Mouse (Mus musculus) neural tube, embryonic 12.5 days (tissue): ENCODE data around the gene Rfx4. TPM values are rescaled to one million over a fixed set of nuclear protein-coding genes. Genes with fewer than 3 reads are reported as not detected.

Source experiments
- ATAC-seq: fragments of 200-750 bp; cut with Nextera tagmentation; 2 replicates; pipeline ENCODE4 v1.8.0; 2017; ENCODE audit warnings: low read depth, mild to moderate bottlenecking, moderate TSS enrichment, moderate library complexity; ENCODE audit not compliant: low FRiP score
- H3K27ac ChIP-seq: fragments of 300-500 bp; sonication (generic); 2 replicates; pipeline ENCODE4 v1.5.1; 2016
- H3K27me3 ChIP-seq: fragments of 300-500 bp; sonication (generic); replicated peaks from 2 replicates; pipeline ENCODE4 v1.6.1; 2016; ENCODE audit warnings: mild to moderate bottlenecking
- H3K36me3 ChIP-seq: fragments of 300-500 bp; sonication (generic); 2 replicates; pipeline ENCODE4 v1.6.1; 2016; ENCODE audit warnings: mild to moderate bottlenecking
- H3K4me1 ChIP-seq: fragments of 300-500 bp; sonication (generic); 2 replicates; pipeline ENCODE4 v1.6.1; 2016
- H3K4me2 ChIP-seq: fragments of 300-500 bp; sonication (generic); replicated peaks from 2 replicates; pipeline ENCODE4 v1.6.1; 2016; ENCODE audit warnings: mild to moderate bottlenecking
- H3K4me3 ChIP-seq: fragments of 300-500 bp; sonication (generic); 2 replicates; pipeline ENCODE4 v1.5.1; 2016
- H3K9ac ChIP-seq: fragments of 300-500 bp; sonication (generic); 2 replicates; pipeline ENCODE4 v1.6.1; 2016; ENCODE audit warnings: mild to moderate bottlenecking
- H3K9me3 ChIP-seq: fragments of 300-500 bp; sonication (generic); 2 replicates; pipeline ENCODE4 v1.6.1; 2016; ENCODE audit warnings: mild to moderate bottlenecking
- WGBS: fragments of 180-500 bp; shearing (Covaris S2); methylation state at CpG from one replicate; pipeline ENCODE4 v1.1.7; 2016; 5-methylcytosine and 5-hydroxymethylcytosine counted together
- polyA plus RNA-seq: library from polyadenylated mRNA; unstranded; fragments of >200 nt; fragmentation: Nextera tagmentation; extraction: Ambion mirVana; gene quantifications from 2 replicates; pipeline ENCODE4 v1.2.1, GENCODE M21; 2016

Gene Rfx4
- polyA plus RNA-seq, 1 experiment from 2014 or later, result 46.0 TPM

GRCm38 (mm10) chr10:84909021-84909801 lies 153.3 kb downstream of the Rfx4 start:
- 0 out of 2 replicates have a peak, but pooled peaks have one; percentile 17 for ATAC-seq
- no peak overlapping the region; the same call in 1 of the 2 replicates for H3K4me2 ChIP-seq
- 66% methylated on average over 17 of the region's 17 CpGs for WGBS
- no peak overlapping the region for H3K27ac ChIP-seq
- H3K27me3 ChIP-seq, result no peaks in the 10 kb centered on the region
- H3K4me3 ChIP-seq, result no peak overlapping the region
- peaks cover 15% of the 10 kb centered on the region; the same call in 1 of the 2 replicates for H3K36me3 ChIP-seq
- H3K4me1 ChIP-seq, result peaks cover 19% of the 10 kb centered on the region
- H3K9ac ChIP-seq, result no peak overlapping the region
- no peaks in the 10 kb centered on the region for H3K9me3 ChIP-seq

- Histone ChIP-seq H3K9ac (no peak overlapping the region), H3K4me1 (peaks cover 19% of the 10 kb centered on the region), H3K4me3 (no peak overlapping the region), H3K36me3 (peaks cover 11% of the 10 kb centered on the region; the same call in 1 of the 2 replicates), H3K9me3 (no peaks in the 10 kb centered on the region), H3K27ac (no peak overlapping the region), H3K27me3 (no peaks in the 10 kb centered on the region), H3K4me2 (no peak overlapping the region)
- ATAC-seq, result no peak
- 14% methylated on average over 7 of the region's 7 CpGs for WGBS
Measured at GRCm38 (mm10) chr10:84910194-84910593, 154.3 kb downstream of the Rfx4 start.

- H3K36me3 ChIP-seq, result peaks cover 9% of the 10 kb centered on the region; the same call in 1 of the 2 replicates
- ATAC-seq, result no peak
- H3K4me2 ChIP-seq, result no peak overlapping the region
- H3K9ac ChIP-seq, result no peak overlapping the region
- no peaks in the 10 kb centered on the region for H3K9me3 ChIP-seq
- WGBS, result 7% methylated on average over 1 of the region's 1 CpGs
- peaks cover 19% of the 10 kb centered on the region for H3K4me1 ChIP-seq
- H3K27me3 ChIP-seq, result no peaks in the 10 kb centered on the region
- no peak overlapping the region for H3K4me3 ChIP-seq
- H3K27ac ChIP-seq, result no peak overlapping the region
Measured at GRCm38 (mm10) chr10:84910758-84911384, 155.0 kb downstream of the Rfx4 start.

- no peak overlapping the region for H3K9ac ChIP-seq
- H3K4me1 ChIP-seq, result peaks cover 22% of the 10 kb centered on the region
- no peaks in the 10 kb centered on the region for H3K9me3 ChIP-seq
- ATAC-seq, result no peak
- H3K36me3 ChIP-seq, result 0 out of 2 replicates have a peak, but pooled peaks cover 2% of the 10 kb centered on the region
- H3K4me2 ChIP-seq, result no peak overlapping the region
- H3K27ac ChIP-seq, result no peak overlapping the region
- H3K27me3 ChIP-seq, result no peaks in the 10 kb centered on the region
- H3K4me3 ChIP-seq, result no peak overlapping the region
- 71% methylated on average over 1 of the region's 1 CpGs for WGBS
Measured at GRCm38 (mm10) chr10:84913148-84913547, 157.3 kb downstream of the Rfx4 start.

GRCm38 (mm10) chr10:84915476-84915875 lies 159.6 kb downstream of the Rfx4 start:
- H3K4me3 ChIP-seq, result no peak overlapping the region
- no peak for ATAC-seq
- H3K27ac ChIP-seq, result no peak overlapping the region
- H3K36me3 ChIP-seq, result no peaks in the 10 kb centered on the region
- no peak overlapping the region for H3K4me2 ChIP-seq
- 87% methylated on average over 6 of the region's 6 CpGs for WGBS
- no peak overlapping the region for H3K9ac ChIP-seq
- H3K9me3 ChIP-seq, result no peaks in the 10 kb centered on the region
- H3K27me3 ChIP-seq, result no peaks in the 10 kb centered on the region
- H3K4me1 ChIP-seq, result peaks cover 27% of the 10 kb centered on the region

- under 1% methylated on average over 51 of the region's 51 CpGs for WGBS
- Histone ChIP-seq H3K36me3 (no peaks in the 10 kb centered on the region), H3K4me3 (peak within 1 kb of the TSS; percentile 79), H3K27me3 (no peaks in the 10 kb centered on the region), H3K4me2 (peak within 1 kb of the TSS; percentile 76), H3K27ac (peak within 1 kb of the TSS; percentile 84), H3K9ac (peak within 1 kb of the TSS; percentile 83), H3K4me1 (peaks cover 23% of the 10 kb centered on the region), H3K9me3 (no peaks in the 10 kb centered on the region)
- peak; percentile 97 for ATAC-seq
Measured at GRCm38 (mm10) chr10:84916810-84917730, 161.2 kb downstream of the Rfx4 start, which contains the start of gene Ric8b. Gene Ric8b (plus strand): TSS chr10:84917616.

GRCm38 (mm10) chr10:84917731-84918095 lies 161.9 kb downstream of the Rfx4 start:
- H3K9ac ChIP-seq, result peak overlapping the region; percentile 83
- H3K36me3 ChIP-seq, result no peaks in the 10 kb centered on the region
- H3K4me1 ChIP-seq, result peaks cover 23% of the 10 kb centered on the region
- no peaks in the 10 kb centered on the region for H3K9me3 ChIP-seq
- peak overlapping the region; percentile 84; the same call in 1 of the 2 replicates for H3K27ac ChIP-seq
- under 1% methylated on average over 27 of the region's 27 CpGs for WGBS
- peak overlapping the region; percentile 79 for H3K4me3 ChIP-seq
- ATAC-seq, result peak; percentile 33
- peak overlapping the region; percentile 76 for H3K4me2 ChIP-seq
- no peaks in the 10 kb centered on the region for H3K27me3 ChIP-seq

- H3K9ac ChIP-seq, result no peak overlapping the region
- H3K27me3 ChIP-seq, result no peaks in the 10 kb centered on the region
- no peak overlapping the region for H3K4me2 ChIP-seq
- 63% methylated on average over 7 of the region's 7 CpGs for WGBS
- no peak for ATAC-seq
- H3K27ac ChIP-seq, result no peak overlapping the region
- H3K4me3 ChIP-seq, result no peak overlapping the region
- H3K4me1 ChIP-seq, result peaks cover 4% of the 10 kb centered on the region; the same call in 1 of the 2 replicates
- no peaks in the 10 kb centered on the region for H3K9me3 ChIP-seq
- H3K36me3 ChIP-seq, result peaks cover 22% of the 10 kb centered on the region
Measured at GRCm38 (mm10) chr10:84926336-84926735, 170.5 kb downstream of the Rfx4 start.

- Histone ChIP-seq H3K4me1 (peaks cover 4% of the 10 kb centered on the region; the same call in 1 of the 2 replicates), H3K36me3 (peaks cover 22% of the 10 kb centered on the region), H3K4me2 (no peak overlapping the region), H3K9me3 (no peaks in the 10 kb centered on the region), H3K4me3 (no peak overlapping the region), H3K27ac (no peak overlapping the region), H3K9ac (no peak overlapping the region), H3K27me3 (no peaks in the 10 kb centered on the region)
- ATAC-seq, result no peak
- 98% methylated on average over 4 of the region's 4 CpGs for WGBS
Measured at GRCm38 (mm10) chr10:84926885-84927284, 171.0 kb downstream of the Rfx4 start.

- Histone ChIP-seq H3K36me3 (peaks cover 22% of the 10 kb centered on the region), H3K4me1 (peaks cover 4% of the 10 kb centered on the region; the same call in 1 of the 2 replicates), H3K27me3 (no peaks in the 10 kb centered on the region), H3K9ac (no peak overlapping the region), H3K4me2 (no peak overlapping the region), H3K27ac (no peak overlapping the region), H3K9me3 (no peaks in the 10 kb centered on the region), H3K4me3 (no peak overlapping the region)
- ATAC-seq, result no peak
- 73% methylated on average over 4 of the region's 4 CpGs for WGBS
Measured at GRCm38 (mm10) chr10:84928465-84928864, 172.6 kb downstream of the Rfx4 start.

GRCm38 (mm10) chr10:84935553-84936209 lies 179.8 kb downstream of the Rfx4 start:
- 88% methylated on average over 7 of the region's 7 CpGs for WGBS
- no peak for ATAC-seq
- Histone ChIP-seq H3K4me1 (no peaks in the 10 kb centered on the region), H3K4me2 (no peak overlapping the region), H3K36me3 (peaks cover 5% of the 10 kb centered on the region; the same call in 1 of the 2 replicates), H3K4me3 (no peak overlapping the region), H3K9me3 (no peaks in the 10 kb centered on the region), H3K27me3 (no peaks in the 10 kb centered on the region), H3K27ac (no peak overlapping the region), H3K9ac (no peak overlapping the region)
